Mouse (Mus musculus) ovary, postnatal 36 days (tissue): ENCODE measurements around the gene Kif6.

Source experiments
- DNase-seq: peaks from one replicate; pipeline ENCODE4 v3.0.0; 2022; ENCODE audit warnings: low spot score, mixed read lengths

Gene Kif6

GRCm38 (mm10) chr17:49852183-49852582 lies 237.2 kb downstream of the Kif6 start:
- DNase-seq = peak; percentile 16

DNA sequence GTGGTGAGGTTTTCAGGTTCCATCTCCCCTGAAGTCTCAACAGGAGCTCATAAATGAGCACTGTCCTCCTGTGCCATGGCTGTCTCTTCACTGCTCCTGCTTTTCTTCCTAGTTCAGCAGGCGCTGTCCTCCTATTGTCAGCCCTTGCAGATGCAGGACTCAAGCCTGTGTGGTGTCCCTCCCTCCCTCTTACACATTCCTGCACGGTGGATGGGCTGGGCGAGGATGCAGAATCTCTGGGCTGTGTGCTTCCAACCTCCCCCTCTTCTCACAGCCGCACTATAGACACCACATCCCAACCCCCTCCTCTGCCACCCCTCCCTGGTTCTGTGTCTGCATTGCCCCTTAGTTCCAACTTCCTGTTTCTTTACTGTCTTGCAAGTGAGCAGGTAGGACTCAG lies 240.8 kb downstream of the Kif6 start:
- DNase-seq = no peak

GRCm38 (mm10) chr17:49860057-49860816 lies 245.3 kb downstream of the Kif6 start:
- no peak for DNase-seq

GRCm38 (mm10) chr17:49863597-49863996 lies 248.7 kb downstream of the Kif6 start:
- DNase-seq = no peak

- DNase-seq = no peak
Observed at GRCm38 (mm10) chr17:49865604-49866003, 250.7 kb downstream of the Kif6 start.

DNA sequence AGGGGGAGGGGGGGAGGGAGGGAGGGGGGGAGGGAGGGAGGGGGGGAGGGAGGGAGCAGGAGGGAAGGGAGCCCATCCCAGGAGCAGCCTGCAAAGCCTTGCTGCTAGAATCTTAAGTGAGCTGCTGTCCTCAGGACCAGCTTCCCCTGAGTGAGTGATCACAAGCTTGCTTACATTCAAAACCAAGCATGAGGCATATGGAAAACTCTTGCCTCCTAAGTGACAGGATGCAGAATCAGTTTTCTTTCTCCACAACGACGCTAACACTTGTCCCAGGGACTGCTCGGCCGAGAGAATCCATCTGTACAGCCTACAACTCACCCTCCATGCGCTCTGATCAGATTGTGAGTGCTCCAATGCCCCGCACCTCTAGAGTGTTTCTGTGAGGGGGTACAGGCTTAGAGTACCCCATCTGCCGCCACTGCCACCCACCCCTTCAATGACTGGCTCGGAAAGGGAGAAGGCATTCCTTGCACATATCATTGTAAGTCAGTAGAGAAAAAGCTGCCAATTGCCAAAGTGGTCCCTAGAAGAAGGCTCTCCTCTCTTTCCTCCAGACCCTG lies 251.8 kb downstream of the Kif6 start:
- no peak for DNase-seq

- no peak for DNase-seq
Observed at GRCm38 (mm10) chr17:49867321-49868137, 252.6 kb downstream of the Kif6 start.

GRCm38 (mm10) chr17:49869246-49869645 lies 254.3 kb downstream of the Kif6 start:
- DNase-seq = no peak

- no peak for DNase-seq
Observed at GRCm38 (mm10) chr17:49872305-49872704, 257.4 kb downstream of the Kif6 start.

GRCm38 (mm10) chr17:49874746-49875145 lies 259.8 kb downstream of the Kif6 start:
- DNase-seq = no peak

DNA sequence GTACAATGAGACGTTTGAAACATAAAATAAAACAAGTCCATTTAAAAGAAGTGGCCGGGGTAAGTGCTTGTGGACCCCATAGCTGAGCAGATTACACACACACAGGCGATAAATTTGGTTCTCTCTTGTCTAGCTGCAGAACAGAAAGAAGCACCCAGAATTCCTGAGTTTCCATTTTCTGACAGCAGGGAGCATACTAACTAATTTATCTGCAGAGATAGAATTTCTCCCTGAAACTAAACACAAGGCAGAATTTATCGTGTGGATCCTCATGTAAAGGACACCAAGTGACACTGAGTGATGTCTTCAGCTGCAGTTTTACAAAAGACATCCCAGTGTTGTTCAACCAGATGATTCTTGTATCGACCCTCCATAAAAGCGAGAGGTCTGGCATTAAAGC lies 260.5 kb downstream of the Kif6 start:
- no peak for DNase-seq

- no peak for DNase-seq
Observed at GRCm38 (mm10) chr17:49875939-49876651, 261.2 kb downstream of the Kif6 start.

DNA sequence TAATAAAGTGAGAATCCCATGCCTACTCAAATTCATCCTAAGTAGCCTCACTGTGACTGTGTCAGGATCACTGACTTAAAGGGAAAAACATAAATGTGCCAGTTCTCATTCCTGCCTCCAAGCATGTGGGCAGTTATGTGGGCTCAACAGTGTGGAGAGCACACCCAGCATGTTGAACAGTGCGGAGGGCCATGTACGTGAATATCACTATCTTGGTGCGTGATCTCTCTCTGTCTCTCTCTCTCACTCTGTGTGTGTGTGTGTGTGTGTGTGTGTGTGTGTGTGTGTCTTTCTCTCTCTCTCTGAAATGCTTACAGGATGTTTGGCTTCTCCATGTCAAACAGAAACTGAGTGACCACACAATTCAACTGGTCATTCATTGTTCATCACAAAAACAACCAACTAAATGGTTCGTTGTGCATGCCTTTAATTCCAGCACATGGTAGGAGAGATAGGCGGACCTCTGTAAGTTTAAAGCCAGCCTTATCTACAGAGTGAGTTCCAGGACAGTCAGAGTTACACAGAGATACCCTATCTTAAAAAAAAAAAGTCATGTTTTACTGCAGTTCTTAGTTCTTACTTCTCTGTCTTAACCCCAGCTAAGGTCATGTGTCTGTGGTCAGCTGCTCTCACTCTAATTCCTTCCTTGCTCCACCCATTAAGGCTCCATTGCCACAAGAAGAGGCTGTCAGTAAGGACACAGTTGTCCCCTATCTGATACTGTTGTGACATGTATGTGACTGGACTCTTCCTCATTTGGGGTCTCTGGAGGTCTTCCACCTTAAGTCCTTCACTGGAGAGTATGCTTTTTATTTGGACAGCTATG lies 266.2 kb downstream of the Kif6 start:
- DNase-seq = no peak

DNA sequence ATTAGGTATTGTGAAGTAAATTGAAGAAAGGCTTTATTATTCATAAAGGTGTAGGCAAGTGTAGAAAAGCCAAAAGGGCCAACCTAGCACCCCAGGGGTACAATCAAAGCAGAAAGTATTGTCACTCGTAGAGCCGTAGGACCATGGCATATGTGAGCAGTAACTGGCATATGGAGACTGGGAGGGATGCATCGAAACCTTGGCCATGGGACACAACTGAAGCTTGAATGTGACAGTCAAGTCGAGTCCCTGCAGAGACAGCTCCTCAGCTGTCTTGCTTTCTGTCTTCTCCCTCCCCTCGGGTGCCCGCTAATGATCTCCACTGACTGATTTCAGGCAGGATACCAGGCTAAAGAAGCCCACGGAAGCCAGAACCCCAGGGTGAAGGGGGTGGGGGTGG lies 266.9 kb downstream of the Kif6 start:
- DNase-seq = no peak

DNA sequence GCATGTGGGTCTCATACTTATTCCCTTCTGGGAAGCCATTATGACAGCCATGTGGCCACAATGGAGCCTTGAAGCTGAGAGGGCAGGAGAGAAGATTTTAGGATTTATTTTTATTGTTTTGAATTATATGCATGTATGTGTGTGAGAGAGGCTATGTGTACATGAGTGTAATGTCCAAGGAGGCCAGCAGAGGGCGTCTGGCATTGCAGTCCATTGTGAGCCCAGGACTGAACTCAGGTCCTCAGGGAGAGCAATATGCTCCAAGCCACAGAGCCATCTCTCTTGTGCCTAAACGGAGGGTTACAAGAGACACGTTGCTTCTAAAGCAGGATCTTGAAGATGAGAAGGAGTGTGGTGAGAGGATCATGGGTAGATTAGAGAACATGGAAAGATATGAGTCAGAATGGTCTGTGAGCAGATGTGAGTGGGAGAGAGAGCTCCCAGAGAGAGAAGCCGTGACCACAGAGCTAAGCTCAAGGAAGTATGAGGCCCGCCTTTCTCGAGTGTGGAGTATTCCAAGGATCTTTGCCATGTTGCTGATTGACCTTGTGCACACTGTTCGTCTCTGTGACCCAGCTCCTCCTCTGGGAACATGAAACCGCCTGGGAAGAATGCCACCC lies 268.3 kb downstream of the Kif6 start:
- no peak for DNase-seq

DNA sequence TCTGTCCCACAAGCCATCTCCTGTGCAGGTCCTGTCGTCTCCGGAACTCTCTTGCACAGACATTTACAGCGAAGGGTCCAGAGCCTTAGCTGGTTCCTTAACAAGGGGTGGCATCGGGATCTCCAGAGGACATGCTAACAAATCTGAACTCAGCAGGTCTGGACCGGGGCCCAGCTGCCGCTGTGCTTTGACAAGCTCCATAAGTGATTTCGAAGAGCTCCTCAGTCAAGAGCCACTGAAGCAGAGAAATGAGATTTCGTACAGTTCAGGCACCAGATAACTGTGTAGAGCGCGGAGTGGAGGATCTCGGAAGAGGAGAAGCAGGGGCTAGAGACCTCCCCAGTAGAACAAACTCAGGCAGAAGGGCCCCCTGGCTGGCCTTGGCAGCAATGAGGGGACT lies 270.1 kb downstream of the Kif6 start:
- DNase-seq = no peak

- no peak for DNase-seq
Observed at GRCm38 (mm10) chr17:49889629-49890028, 274.7 kb downstream of the Kif6 start.

GRCm38 (mm10) chr17:49890861-49891260 lies 275.9 kb downstream of the Kif6 start:
- DNase-seq = no peak

GRCm38 (mm10) chr17:49892390-49892789 lies 277.5 kb downstream of the Kif6 start:
- DNase-seq = no peak

GRCm38 (mm10) chr17:49894471-49894870 lies 279.5 kb downstream of the Kif6 start:
- no peak for DNase-seq

- peak; percentile 75 for DNase-seq
Observed at GRCm38 (mm10) chr17:49898849-49899331, 284.0 kb downstream of the Kif6 start.
